Mouse (Mus musculus): ENCODE measurements at regions not wholly inside any gene's neighbourhood (a gene's known extent, or its start where the extent isn't known, plus 50 kb on each side); places are given as distances from the start of the nearest gene placed in this dataset.

DNA sequence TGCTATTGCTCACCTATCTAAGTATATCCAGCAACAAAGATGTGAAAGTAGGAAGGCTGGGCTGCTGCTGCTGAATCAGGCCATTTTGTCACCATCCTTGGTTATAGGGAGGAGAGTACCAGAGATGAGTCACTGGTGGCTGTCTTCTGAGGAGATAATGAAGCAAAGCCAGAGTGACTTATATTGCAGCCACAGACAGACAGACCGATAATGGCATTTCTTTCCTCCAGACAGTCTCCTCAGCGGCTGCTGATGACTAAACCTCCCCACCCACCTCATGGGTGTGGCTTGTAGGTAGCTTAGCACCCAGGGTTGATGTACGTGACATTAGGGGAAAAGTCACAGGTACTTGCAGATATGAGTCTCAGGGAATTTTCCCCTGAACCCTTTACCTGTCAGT is 136.1 kb upstream of the Jun start:
- TF ChIP-seq CTCF (IDR thresholded peaks at IDR 0.05; ENCODE audit: low read depth) (no peak), EP300 (optimal IDR thresholded peaks at IDR 0.05) (no peak)
